Mouse (Mus musculus) spleen, embryonic (tissue): ENCODE measurements around the gene Ccnf.

Experiments
- CTCF ChIA-PET: fragments of 350-600 bp; sonication (Branson Sonifier 250); formaldehyde crosslinking; loops from one replicate; lab custom pipeline; 2022; lab: Charles Lee

The Ccnf gene

GRCm38 (mm10) chr17:24251320-24252069, at the start of gene Ccnf:
TSS of gene Ccnf (minus strand) at chr17:24251484.
- CTCF ChIA-PET, result interaction anchor here (0.6 kb wide), 1 partner anchor 332 kb away, joined by 3 read pairs; no protein-coding TSS in a partner anchor

GRCm38 (mm10) chr17:24300651-24301050, 49.4 kb upstream of the Ccnf start:
- CTCF ChIA-PET, result no interaction called here

GRCm38 (mm10) chr17:24289338-24289737, 38.1 kb upstream of the Ccnf start:
- CTCF ChIA-PET, result interaction anchor here (0.6 kb wide), 1 partner anchor 26 kb away, joined by 9 read pairs; no protein-coding TSS in a partner anchor

- CTCF ChIA-PET, result no interaction called here
These were observed 37.2 kb upstream of the Ccnf start for GRCm38 (mm10) chr17:24288477-24288876.

- CTCF ChIA-PET, result no interaction called here
These were observed 34.4 kb upstream of the Ccnf start for GRCm38 (mm10) chr17:24285680-24286079.

- CTCF ChIA-PET, result no interaction called here
These were observed 32.1 kb upstream of the Ccnf start for GRCm38 (mm10) chr17:24283266-24283818.

GRCm38 (mm10) chr17:24282637-24283036, 31.4 kb upstream of the Ccnf start:
- CTCF ChIA-PET, result interaction anchor here (0.7 kb wide), 1 partner anchor 16 kb away, joined by 4 read pairs; no protein-coding TSS in a partner anchor

- CTCF ChIA-PET, result interaction anchor here (0.7 kb wide), 1 partner anchor 211 kb away, joined by 3 read pairs; no protein-coding TSS in a partner anchor
These were observed 28.6 kb upstream of the Ccnf start for GRCm38 (mm10) chr17:24279907-24280306.

- CTCF ChIA-PET, result interaction anchor here (0.6 kb wide), 1 partner anchor 15 kb away, joined by 4 read pairs; no protein-coding TSS in a partner anchor
These were observed 15.8 kb upstream of the Ccnf start for GRCm38 (mm10) chr17:24267133-24267532.

- CTCF ChIA-PET, result no interaction called here
These were observed 13.5 kb upstream of the Ccnf start for GRCm38 (mm10) chr17:24264766-24265165.

- CTCF ChIA-PET, result no interaction called here
These were observed 9.2 kb upstream of the Ccnf start for GRCm38 (mm10) chr17:24260516-24260915.

- CTCF ChIA-PET, result no interaction called here
These were observed 8.4 kb upstream of the Ccnf start for GRCm38 (mm10) chr17:24259702-24260101.

- CTCF ChIA-PET, result interaction anchor here (0.5 to 0.8 kb wide), 2 partner anchors 17 to 93 kb away, joined by 3 read pairs; partner anchors contain the start of gene Abca3
These were observed 7.7 kb upstream of the Ccnf start for GRCm38 (mm10) chr17:24258981-24259380.

- CTCF ChIA-PET, result no interaction called here
These were observed 1.0 kb upstream of the Ccnf start for GRCm38 (mm10) chr17:24252329-24252728.

- CTCF ChIA-PET, result interaction anchor here (0.6 kb wide), 1 partner anchor 333 kb away, joined by 3 read pairs; no protein-coding TSS in a partner anchor
These were observed 330 bp downstream of the Ccnf start for GRCm38 (mm10) chr17:24250988-24251319.

GRCm38 (mm10) chr17:24248641-24249040, 2.6 kb downstream of the Ccnf start:
- CTCF ChIA-PET, result interaction anchor here (0.7 kb wide), 1 partner anchor 184 kb away, joined by 4 read pairs; no protein-coding TSS in a partner anchor

GRCm38 (mm10) chr17:24244061-24244460, 7.2 kb downstream of the Ccnf start:
- CTCF ChIA-PET, result interaction anchor here (0.5 kb wide), 1 partner anchor 92 kb away, joined by 16 read pairs; no protein-coding TSS in a partner anchor

- CTCF ChIA-PET, result no interaction called here
These were observed 7.8 kb downstream of the Ccnf start for GRCm38 (mm10) chr17:24243311-24243969.

- CTCF ChIA-PET, result interaction anchor here (1.1 kb wide), 1 partner anchor 63 kb away, joined by 3 read pairs; no protein-coding TSS in a partner anchor
These were observed 14.4 kb downstream of the Ccnf start for GRCm38 (mm10) chr17:24236921-24237320.

GRCm38 (mm10) chr17:24236479-24236878, 14.8 kb downstream of the Ccnf start:
- CTCF ChIA-PET, result interaction anchor here (1.1 kb wide), 1 partner anchor 63 kb away, joined by 3 read pairs; no protein-coding TSS in a partner anchor

- CTCF ChIA-PET, result interaction anchor here (0.7 kb wide), 1 partner anchor 204 kb away, joined by 6 read pairs; no protein-coding TSS in a partner anchor
These were observed 23.3 kb downstream of the Ccnf start for GRCm38 (mm10) chr17:24227941-24228340.

- CTCF ChIA-PET, result no interaction called here
These were observed 24.6 kb downstream of the Ccnf start for GRCm38 (mm10) chr17:24226721-24227120.
